Mouse (Mus musculus): ENCODE data around the gene Pam16.

DNA sequence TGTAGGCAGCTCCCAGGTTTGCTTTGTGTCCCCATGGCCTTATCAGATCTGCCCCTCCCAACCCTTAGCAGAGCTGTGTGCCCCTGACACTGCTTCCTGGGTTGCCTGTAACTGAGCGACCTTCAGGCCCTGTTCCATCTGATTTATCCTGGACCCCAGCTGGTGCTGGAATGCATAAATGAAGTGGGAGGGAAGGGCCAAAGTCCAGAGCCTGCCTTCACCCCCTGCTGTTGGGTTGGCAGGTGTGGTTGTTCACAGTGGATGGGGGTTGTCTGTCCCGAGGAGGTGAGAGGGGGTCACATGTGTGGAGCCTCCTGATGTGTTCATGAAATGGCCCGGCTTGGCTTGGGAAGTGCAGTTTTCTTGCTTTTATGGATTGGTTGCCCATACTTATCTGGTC lies 22.6 kb downstream of the Pam16 start:
- TF ChIP-seq USF1 (IDR thresholded peaks at IDR 0.05; ENCODE audit: low read depth): no peak
- TF ChIP-seq CTCF (IDR thresholded peaks at IDR 0.05; ENCODE audit: control insufficient read depth, insufficient read depth, insufficient read length): no peak

All from C2C12 (cell line).